Mouse (Mus musculus): Measurements from ENCODE around the gene Krtap3-1.

DNA sequence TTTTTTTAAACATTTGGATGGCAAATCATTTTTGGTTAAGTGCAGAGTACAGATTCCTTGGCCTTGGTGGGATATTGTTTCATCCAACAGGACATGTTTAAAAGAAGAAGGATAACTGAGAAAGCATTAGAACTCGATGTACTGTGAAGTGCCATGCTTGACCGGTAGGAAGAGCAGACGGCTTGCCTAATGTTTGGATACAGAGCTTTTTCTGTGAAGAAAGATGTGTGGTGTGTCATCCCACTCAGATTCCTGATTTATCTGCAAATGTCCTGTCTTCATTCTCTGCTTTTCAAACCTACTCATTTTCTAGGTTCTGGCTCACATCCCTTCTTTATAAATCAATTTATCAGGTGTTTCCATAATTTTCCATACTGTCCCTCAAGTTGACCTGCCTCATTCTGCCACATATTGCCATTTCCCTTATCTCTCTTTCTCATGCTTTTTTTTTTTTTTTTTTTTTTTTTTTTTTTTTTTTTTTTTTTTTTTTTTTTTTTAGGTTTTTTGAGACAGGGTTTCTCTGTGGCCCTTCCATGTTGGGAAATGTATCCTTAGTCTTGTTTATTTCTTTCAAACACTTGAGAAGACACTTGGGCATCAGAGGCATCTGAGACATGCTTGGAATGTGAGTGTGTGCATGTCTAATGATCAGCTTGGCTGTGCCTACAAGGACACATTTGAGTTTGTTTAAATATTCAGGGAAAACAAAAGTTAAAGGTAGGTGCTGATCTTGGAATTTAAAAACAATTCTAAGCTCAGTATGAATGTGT is 8.3 kb downstream of the Krtap3-1 start:
- TF ChIP-seq CTCF (IDR thresholded peaks at IDR 0.05; ENCODE audit: borderline replicate concordance, insufficient read depth, low read depth, low read length) = no peak
- TF ChIP-seq POLR2A (IDR thresholded peaks at IDR 0.05; ENCODE audit: borderline replicate concordance, insufficient read depth, low read length) = no peak

Data from cerebellum, adult 2 months (tissue).